Mouse (Mus musculus): ENCODE measurements around the gene Slc35e3.

DNA sequence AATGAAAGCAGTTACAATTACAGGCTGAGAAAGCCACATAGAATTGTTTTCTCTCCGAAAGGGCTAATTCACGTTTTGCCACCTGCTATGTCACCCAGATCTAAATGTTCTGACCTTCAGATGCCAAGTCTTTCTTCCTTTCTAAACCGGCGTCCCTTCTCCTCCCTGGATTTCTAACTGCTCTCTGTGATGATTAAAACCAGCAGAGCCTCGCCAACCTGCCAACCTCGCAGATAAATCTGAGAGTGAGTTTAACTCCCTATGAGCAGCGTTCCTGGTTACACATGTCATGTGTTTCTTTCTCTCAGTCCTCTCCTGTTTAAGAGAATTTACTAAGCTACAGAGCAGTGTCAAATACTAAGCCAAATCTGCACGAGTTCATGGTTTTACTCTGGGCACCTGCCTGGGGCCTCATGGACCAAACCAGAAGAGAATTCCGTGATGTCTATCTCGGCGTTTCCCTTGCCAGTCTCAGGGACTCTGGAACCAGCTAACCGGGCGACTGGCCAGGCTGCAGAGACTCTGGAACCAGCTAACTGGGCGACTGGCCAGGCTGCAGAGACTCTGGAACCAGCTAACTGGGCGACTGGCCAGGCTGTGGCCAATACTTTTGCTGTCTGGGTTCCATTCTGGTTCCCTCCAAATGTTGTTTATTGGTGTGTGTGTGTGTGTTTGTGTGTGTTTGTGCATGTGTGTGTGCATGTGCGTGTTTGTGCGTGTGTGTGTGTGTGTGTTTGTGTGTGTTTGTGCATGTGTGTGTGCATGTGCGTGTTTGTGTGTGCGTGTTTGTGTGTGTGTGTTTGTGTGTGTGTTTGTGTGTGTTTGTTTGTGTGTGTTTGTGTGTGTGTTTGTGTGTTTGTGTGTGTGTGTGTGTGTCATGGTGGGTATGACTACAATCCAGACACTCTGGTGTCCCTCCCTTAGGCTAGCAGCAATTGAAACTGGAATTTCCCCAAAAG is 27.7 kb downstream of the Slc35e3 start:
- no peak for TF ChIP-seq GATA1 (IDR thresholded peaks at IDR 0.05; ENCODE audit: low read length)
- no peak for TF ChIP-seq TAL1 (IDR thresholded peaks at IDR 0.05; ENCODE audit: low read length)
